Mouse (Mus musculus) embryo, embryonic 10 days (tissue): ENCODE data around the gene Pigx.

Experiments
- DNase-seq: peaks from one replicate; pipeline ENCODE4 v3.0.0-alpha.2; 2015; ENCODE audit warnings: low spot score

Gene Pigx

DNA sequence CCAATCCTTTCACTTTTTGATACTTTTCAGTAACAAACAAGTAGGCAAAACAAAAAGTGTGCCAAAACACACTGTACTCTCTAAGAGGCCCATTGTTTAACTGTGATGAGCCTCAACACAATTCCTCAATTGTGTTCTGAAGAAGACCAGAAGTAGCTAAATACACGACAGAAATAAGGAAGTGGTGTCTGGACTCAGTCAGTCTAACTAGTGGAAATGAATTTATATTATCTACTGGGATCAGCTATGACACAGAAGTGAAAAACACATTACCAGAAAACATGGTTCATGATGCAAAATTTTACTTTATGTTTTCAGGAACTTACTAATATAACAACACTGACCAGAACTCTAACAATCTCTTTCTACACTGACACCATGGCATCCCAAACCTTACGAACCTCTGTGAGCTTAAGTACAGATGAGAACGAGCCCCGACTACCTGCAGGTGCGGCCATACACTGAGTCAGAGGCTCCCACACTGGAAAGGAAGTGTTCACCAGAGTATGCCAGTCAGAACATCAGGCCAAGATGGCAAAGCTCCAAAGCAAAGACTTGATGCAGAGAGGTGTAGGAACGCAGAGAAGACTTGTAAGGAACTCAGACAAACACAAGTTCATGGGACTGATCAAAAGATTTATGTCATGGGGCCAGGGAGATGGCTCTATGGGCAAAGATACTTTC is 39.6 kb downstream of the Pigx start:
- no peak for DNase-seq

DNA sequence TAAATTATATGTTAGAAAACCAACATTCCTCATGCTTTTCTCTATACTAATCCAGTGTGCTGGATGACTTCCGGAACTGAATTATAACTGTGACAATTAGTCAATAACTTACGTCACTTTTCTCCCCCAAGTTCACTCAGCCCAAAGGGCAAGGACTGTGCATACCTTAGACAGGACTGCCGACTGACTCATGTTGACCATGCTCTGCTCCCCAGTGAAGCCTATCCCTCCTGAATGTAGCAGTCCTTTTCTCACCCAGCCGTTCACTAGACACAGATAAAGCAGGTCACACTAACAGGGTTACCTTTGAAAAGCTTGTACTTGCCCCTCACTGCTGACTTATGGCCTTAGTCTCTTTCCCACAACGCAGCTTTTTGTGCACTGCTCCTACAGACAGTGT is 40.7 kb downstream of the Pigx start:
- no peak for DNase-seq

DNA sequence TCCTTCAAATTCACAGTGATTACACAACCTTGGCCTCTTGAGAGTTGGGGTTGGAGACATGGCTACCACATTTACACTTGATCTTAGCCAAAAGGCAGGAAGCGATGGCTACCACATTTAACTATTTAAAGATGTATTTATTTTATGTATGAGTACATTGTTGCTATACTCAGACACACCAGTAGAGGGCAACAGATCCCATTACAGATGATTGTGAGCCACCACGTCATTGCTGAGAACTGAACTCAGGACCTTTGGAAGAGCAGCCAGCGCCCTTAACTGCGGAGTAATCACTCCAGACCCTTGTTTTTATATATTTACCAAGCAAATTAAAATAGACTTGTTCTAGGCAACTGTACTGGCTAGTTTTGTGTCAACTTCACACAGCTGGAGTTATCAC is 57.2 kb downstream of the Pigx start:
- DNase-seq: no peak
